Mouse (Mus musculus) megakaryocyte, embryonic 14.5 days (primary cell): ENCODE measurements around the gene Slc22a14.

Source experiments
- FLI1 ChIP-seq: IDR thresholded peaks from 2 replicates; pipeline ENCODE4 v1.6.1; 2012; ENCODE audit warnings: low read length, inconsistent platforms, mixed read lengths
- GATA1 ChIP-seq: IDR thresholded peaks from 3 replicates; pipeline ENCODE4 v1.6.1; 2012; ENCODE audit warnings: mixed read lengths, low read length, inconsistent platforms, borderline replicate concordance

- no peak for TF ChIP-seq GATA1
- no peak for TF ChIP-seq FLI1
Measured at GRCm38 (mm10) chr9:119219667-119220066, 145.7 kb downstream of the Slc22a14 start.
